Mouse (Mus musculus) forebrain, embryonic 12.5 days (tissue): ENCODE measurements around the gene Stac. TPM values are rescaled to one million over a fixed set of nuclear protein-coding genes. Genes with fewer than 3 reads are reported as not detected.

Experiments
- ATAC-seq: fragments of 200-750 bp; cut with Nextera tagmentation; 2 replicates; pipeline ENCODE4 v1.8.0; 2017; ENCODE audit warnings: moderate TSS enrichment; ENCODE audit not compliant: low FRiP score
- H3K27ac ChIP-seq: fragments of 300-500 bp; sonication (generic); 2 replicates; pipeline ENCODE4 v1.5.1; 2016; ENCODE audit warnings: mild to moderate bottlenecking
- H3K27me3 ChIP-seq: fragments of 300-500 bp; sonication (generic); 2 replicates; pipeline ENCODE4 v1.6.1; 2016; ENCODE audit warnings: mild to moderate bottlenecking
- H3K36me3 ChIP-seq: fragments of 300-500 bp; sonication (generic); replicated peaks from 2 replicates; pipeline ENCODE4 v1.6.1; 2016; ENCODE audit warnings: mild to moderate bottlenecking
- H3K4me1 ChIP-seq: fragments of 300-500 bp; sonication (generic); 2 replicates; pipeline ENCODE4 v1.6.1; 2016
- H3K4me2 ChIP-seq: fragments of 300-500 bp; sonication (generic); 2 replicates; pipeline ENCODE4 v1.6.1; 2016; ENCODE audit warnings: mild to moderate bottlenecking, moderate library complexity
- H3K4me3 ChIP-seq: fragments of 300-500 bp; sonication (generic); replicated peaks from 2 replicates; pipeline ENCODE4 v1.5.1; 2016; ENCODE audit warnings: mild to moderate bottlenecking
- H3K9ac ChIP-seq: fragments of 300-500 bp; sonication (generic); 2 replicates; pipeline ENCODE4 v1.6.1; 2016; ENCODE audit warnings: mild to moderate bottlenecking
- H3K9me3 ChIP-seq: fragments of 300-500 bp; sonication (generic); 2 replicates; pipeline ENCODE4 v1.6.1; 2016
- WGBS: fragments of 180-500 bp; shearing (Covaris S2); methylation state at CpG from one replicate; pipeline ENCODE4 v1.1.7; 2016; 5-methylcytosine and 5-hydroxymethylcytosine counted together
- polyA plus RNA-seq: library from polyadenylated mRNA; unstranded; fragments of >200 nt; fragmentation: Nextera tagmentation; extraction: Ambion mirVana; gene quantifications from 2 replicates; pipeline ENCODE4 v1.2.1, GENCODE M21; 2016

Gene Stac
- polyA plus RNA-seq, 1 experiment from 2014 or later, result 2.3 TPM

DNA sequence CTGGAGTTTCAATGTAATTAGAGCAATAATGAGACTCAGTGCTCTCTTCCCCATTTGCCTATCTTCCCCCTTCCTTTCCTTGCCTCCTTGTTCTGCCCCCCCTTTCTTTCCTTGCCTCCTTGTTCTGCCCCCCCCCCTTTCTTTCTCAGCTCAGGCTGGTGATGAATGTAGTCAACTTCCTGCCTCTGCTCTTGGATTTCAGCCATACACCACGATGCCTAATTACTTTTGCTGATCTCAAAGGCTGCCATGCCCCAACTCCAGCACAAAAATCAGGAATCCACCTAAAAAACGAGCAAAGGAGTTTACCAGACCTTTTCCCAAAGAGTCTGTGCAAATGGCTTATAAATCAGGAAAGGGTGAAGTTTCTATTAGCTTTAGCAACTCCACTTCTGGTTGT is 10.6 kb downstream of the Stac start:
- Histone ChIP-seq H3K4me1 (no peaks in the 10 kb centered on the region), H3K27ac (no peak overlapping the region), H3K36me3 (no peaks in the 10 kb centered on the region), H3K4me3 (no peak overlapping the region), H3K9ac (no peak overlapping the region), H3K9me3 (no peaks in the 10 kb centered on the region), H3K27me3 (no peaks in the 10 kb centered on the region), H3K4me2 (no peak overlapping the region)
- WGBS, result 48% methylated on average over 2 of the region's 2 CpGs
- ATAC-seq, result no peak

DNA sequence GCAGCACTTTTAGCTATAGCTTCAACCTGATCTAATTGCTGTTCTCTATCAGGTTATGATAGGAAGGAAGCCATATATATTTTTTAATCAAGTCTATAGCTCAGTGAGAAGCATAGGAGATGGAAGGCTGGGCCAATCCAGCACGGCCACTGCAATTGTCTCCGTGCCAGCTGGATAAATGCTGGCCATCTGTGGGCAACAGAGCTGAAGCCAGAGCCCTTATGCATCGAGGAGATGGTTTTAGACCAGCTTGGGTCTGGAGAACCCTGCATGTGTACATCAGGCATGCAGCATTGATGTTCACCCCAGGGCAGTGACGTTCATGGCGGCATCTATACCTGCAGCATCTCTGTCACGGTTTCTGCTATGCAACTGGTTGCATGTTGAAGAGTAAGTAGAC is 20.3 kb downstream of the Stac start:
- Histone ChIP-seq H3K4me1 (no peaks in the 10 kb centered on the region), H3K9me3 (no peaks in the 10 kb centered on the region), H3K27me3 (no peaks in the 10 kb centered on the region), H3K36me3 (no peaks in the 10 kb centered on the region), H3K9ac (no peak overlapping the region), H3K27ac (no peak overlapping the region), H3K4me2 (no peak overlapping the region), H3K4me3 (no peak overlapping the region)
- WGBS, result 87% methylated on average over 6 of the region's 6 CpGs
- no peak for ATAC-seq

DNA sequence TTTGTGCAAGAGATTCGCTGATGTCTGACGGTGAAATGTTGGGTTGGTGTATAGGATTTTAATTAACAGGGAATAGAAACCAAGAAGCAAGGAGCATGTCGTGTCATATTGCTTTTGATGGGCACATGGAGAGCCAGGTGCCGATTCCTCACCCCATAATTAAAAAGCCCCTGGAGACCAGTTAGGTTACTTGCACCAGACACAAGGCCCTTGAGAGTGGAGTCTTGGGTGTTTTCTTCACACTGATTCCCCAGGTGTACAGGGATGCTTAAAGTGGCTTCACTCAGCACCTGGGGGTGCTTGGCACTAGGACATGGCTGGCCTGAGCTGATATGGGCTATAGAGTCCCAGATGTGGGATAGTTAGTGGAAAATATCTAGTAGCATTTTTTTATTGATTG is 35.1 kb downstream of the Stac start:
- 89% methylated on average over 4 of the region's 4 CpGs for WGBS
- no peak overlapping the region for H3K9ac ChIP-seq
- no peaks in the 10 kb centered on the region for H3K27me3 ChIP-seq
- H3K4me2 ChIP-seq, result no peak overlapping the region
- H3K4me1 ChIP-seq, result no peaks in the 10 kb centered on the region; the same call in 1 of the 2 replicates
- H3K9me3 ChIP-seq, result no peaks in the 10 kb centered on the region
- H3K36me3 ChIP-seq, result no peaks in the 10 kb centered on the region
- no peak for ATAC-seq
- no peak overlapping the region for H3K4me3 ChIP-seq
- H3K27ac ChIP-seq, result no peak overlapping the region

DNA sequence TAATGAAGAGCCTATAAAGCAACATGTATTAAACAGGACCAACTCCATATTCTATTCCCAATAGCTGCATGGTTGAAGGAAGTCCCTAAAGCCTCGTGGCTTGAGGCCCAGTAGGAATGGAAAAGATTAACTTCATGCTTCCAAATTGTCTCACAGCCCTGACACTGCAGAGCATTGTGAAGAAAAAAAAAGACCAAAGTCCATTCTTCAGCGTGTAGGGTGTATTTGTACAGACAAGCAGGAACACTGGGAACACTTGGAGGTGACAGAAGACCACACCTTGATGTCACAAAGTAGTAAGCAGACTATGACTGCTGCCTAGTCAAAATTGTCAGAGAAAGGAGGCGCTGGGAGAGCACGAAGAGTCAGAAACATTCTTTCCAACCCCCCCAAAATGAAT is 45.9 kb downstream of the Stac start:
- Histone ChIP-seq H3K27ac (no peak overlapping the region), H3K4me1 (no peaks in the 10 kb centered on the region), H3K36me3 (no peaks in the 10 kb centered on the region), H3K27me3 (no peaks in the 10 kb centered on the region), H3K9ac (no peak overlapping the region), H3K4me3 (no peak overlapping the region), H3K4me2 (no peak overlapping the region), H3K9me3 (no peaks in the 10 kb centered on the region)
- no peak for ATAC-seq
- 73% methylated on average over 4 of the region's 4 CpGs for WGBS

DNA sequence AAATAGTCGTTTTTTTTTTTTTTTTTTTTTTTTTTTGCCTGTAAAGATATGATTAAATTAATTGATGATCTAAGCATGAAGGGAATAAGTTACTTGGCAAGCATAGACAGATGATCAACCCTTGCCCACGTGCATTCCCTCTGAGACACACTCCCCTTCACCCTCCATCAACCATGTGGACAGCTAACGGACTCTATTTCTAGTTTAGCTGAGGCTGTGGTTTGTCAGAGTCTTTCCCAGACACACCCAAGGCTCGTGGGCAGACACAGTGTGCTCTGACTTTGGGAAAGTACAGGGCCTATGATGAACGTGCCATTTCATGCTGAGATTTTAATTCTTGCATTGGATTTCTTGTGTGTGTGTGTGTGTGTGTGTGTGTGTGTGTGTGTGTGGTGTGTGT is 46.8 kb downstream of the Stac start:
- H3K27me3 ChIP-seq, result no peaks in the 10 kb centered on the region
- H3K27ac ChIP-seq, result no peak overlapping the region
- no peak for ATAC-seq
- H3K4me1 ChIP-seq, result no peaks in the 10 kb centered on the region
- WGBS, result 82% methylated on average over 5 of the region's 5 CpGs
- H3K9ac ChIP-seq, result no peak overlapping the region
- H3K9me3 ChIP-seq, result no peaks in the 10 kb centered on the region
- H3K4me2 ChIP-seq, result no peak overlapping the region
- H3K36me3 ChIP-seq, result no peaks in the 10 kb centered on the region
- no peak overlapping the region for H3K4me3 ChIP-seq

DNA sequence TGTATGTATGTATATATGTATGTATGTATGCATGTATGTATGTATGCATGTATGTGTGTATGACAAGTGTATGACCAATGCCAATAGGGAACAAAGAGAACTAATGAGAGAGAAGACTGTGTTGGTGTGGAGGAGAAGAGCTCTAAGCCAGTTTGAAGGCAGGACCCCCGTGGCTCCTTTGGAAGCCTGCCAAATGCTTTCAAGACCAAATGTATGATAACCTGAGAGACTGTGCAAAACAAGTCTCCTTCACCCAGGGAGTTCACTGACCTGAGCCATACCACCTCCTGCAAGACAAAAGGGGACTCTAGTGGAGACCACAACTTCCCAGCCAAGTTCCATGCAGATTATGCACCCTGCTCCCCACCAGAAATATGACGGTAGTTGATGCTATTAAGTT is 52.5 kb downstream of the Stac start:
- ATAC-seq, result no peak
- Histone ChIP-seq H3K9me3 (no peaks in the 10 kb centered on the region), H3K36me3 (no peaks in the 10 kb centered on the region), H3K4me3 (no peak overlapping the region), H3K9ac (no peak overlapping the region), H3K4me2 (no peak overlapping the region), H3K4me1 (0 out of 2 replicates have a peak, but pooled peaks cover 2% of the 10 kb centered on the region), H3K27ac (no peak overlapping the region), H3K27me3 (no peaks in the 10 kb centered on the region)
- WGBS, result 71% methylated on average over 2 of the region's 2 CpGs

DNA sequence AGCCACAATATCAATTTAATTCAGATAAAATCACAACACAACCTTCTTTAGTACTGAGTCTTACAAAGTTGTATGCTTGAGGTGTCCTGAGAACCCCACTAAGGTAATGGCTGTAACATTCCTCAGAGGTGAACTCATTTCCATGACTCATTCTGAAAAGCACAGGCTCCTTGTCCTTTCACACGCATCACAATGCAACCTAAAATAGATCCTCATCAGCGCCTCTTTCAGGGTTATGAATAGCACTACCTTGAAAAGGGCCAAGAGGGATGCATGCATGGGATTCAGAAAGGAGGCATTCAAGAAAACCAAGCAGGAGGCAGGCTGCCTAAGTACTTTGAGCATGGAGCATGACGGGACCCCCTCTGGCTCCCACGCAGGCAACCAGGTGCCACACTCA is 57.3 kb downstream of the Stac start:
- Histone ChIP-seq H3K36me3 (no peaks in the 10 kb centered on the region), H3K4me1 (0 out of 2 replicates have a peak, but pooled peaks cover under 1% of the 10 kb centered on the region), H3K4me3 (no peak overlapping the region), H3K9ac (no peak overlapping the region), H3K4me2 (no peak overlapping the region), H3K9me3 (no peaks in the 10 kb centered on the region), H3K27ac (no peak overlapping the region), H3K27me3 (no peaks in the 10 kb centered on the region)
- peak; percentile 74; the same call in 1 of the 2 replicates for ATAC-seq
- 22% methylated on average over 4 of the region's 4 CpGs for WGBS

DNA sequence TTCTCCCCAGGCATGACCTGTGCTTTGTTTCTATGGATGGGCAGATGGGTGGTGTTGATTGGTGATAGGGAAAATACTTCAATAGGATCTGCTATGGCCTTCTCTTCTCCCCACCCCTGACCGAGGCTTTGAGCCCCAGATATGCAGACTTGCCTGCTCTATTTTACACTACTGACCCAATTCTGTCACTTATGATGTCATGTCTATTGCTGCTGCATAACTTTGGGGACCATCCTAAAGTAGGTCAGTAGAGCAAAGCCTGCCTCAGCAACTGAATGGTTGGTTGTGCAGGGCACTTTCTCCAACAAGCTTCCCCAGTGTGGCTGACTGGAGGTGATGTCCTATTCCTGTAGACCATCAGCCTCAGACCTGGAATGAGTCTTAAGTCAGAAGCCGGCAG is 69.0 kb downstream of the Stac start:
- no peak overlapping the region for H3K27ac ChIP-seq
- H3K4me2 ChIP-seq, result no peak overlapping the region
- no peaks in the 10 kb centered on the region for H3K36me3 ChIP-seq
- WGBS, result 96% methylated on average over 2 of the region's 2 CpGs
- H3K9me3 ChIP-seq, result no peaks in the 10 kb centered on the region
- H3K4me1 ChIP-seq, result no peaks in the 10 kb centered on the region
- H3K4me3 ChIP-seq, result no peak overlapping the region
- ATAC-seq, result no peak
- no peak overlapping the region for H3K9ac ChIP-seq
- no peaks in the 10 kb centered on the region for H3K27me3 ChIP-seq

DNA sequence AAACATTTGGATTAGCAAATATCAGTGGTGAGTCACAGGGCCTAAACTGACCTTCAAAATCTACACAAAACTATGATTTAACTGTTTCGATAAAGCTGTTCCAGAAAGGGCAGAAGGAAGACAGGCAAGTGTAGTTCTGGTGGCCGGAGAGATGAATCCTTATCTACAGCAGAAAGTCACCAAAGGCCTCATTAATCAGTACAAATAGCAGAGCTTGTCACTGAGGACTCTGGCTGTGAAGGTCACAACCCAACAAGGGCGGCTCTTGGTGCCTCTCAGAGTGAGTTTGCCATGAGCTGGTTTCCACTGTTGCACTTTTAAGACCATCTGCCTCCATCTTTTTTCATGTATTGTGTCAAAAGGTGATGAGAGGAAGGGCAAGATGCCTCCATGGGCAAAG is 78.8 kb downstream of the Stac start:
- no peaks in the 10 kb centered on the region for H3K9me3 ChIP-seq
- H3K36me3 ChIP-seq, result no peaks in the 10 kb centered on the region
- no peaks in the 10 kb centered on the region for H3K4me1 ChIP-seq
- 91% methylated on average over 3 of the region's 3 CpGs for WGBS
- H3K9ac ChIP-seq, result no peak overlapping the region
- no peak for ATAC-seq
- no peaks in the 10 kb centered on the region for H3K27me3 ChIP-seq
- no peak overlapping the region for H3K4me3 ChIP-seq
- no peak overlapping the region for H3K4me2 ChIP-seq
- no peak overlapping the region for H3K27ac ChIP-seq

DNA sequence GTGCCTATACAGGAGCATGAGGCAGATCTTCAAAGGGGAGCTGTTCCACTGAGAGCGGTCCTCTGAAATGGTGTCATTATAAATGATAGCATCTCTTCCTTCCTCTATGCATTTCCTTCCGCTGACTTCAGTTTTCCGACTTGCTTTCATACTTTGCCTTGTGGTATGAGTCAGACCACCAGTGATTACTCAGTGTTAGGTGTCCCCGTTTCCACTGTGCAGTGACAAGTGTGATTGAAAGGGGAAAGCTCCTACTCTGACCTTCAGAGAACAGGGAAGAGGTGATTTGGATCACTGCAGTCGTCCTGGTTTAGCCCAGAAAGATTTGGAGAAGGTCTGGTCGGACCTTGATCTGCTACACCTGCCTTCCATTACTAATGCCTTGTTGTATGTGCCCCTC is 81.4 kb downstream of the Stac start:
- Histone ChIP-seq H3K27ac (no peak overlapping the region), H3K36me3 (no peaks in the 10 kb centered on the region), H3K4me1 (no peaks in the 10 kb centered on the region), H3K4me2 (no peak overlapping the region), H3K9me3 (no peaks in the 10 kb centered on the region), H3K4me3 (no peak overlapping the region), H3K9ac (no peak overlapping the region), H3K27me3 (no peaks in the 10 kb centered on the region)
- ATAC-seq, result no peak
- 77% methylated on average over 6 of the region's 6 CpGs for WGBS

DNA sequence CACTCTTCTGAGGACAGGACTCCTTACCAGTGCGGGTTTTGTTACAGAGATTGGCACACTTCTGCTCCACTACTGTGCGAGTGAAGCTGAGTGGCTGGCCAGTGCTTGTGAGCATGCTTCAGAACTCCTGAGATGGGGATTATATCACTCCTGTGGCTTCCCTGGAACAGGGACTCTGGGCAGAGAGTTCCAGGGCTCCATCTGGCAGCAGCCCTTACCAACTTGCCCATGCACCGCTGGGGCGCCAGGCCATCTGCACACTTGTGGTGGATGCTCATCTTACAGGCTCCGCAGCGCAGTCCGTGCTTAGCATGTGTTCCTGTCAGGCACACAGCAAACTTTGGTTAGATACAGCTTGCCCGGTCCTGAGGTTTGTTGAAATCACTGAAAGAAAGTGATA is 83.5 kb downstream of the Stac start:
- 90% methylated on average over 8 of the region's 8 CpGs for whole genome bisulfite sequencing
- ATAC-seq, result no peak
- Histone ChIP-seq H3K4me2 (no peak overlapping the region), H3K4me1 (no peaks in the 10 kb centered on the region), H3K27me3 (no peaks in the 10 kb centered on the region), H3K9ac (no peak overlapping the region), H3K36me3 (no peaks in the 10 kb centered on the region), H3K4me3 (no peak overlapping the region), H3K9me3 (no peaks in the 10 kb centered on the region), H3K27ac (no peak overlapping the region)

DNA sequence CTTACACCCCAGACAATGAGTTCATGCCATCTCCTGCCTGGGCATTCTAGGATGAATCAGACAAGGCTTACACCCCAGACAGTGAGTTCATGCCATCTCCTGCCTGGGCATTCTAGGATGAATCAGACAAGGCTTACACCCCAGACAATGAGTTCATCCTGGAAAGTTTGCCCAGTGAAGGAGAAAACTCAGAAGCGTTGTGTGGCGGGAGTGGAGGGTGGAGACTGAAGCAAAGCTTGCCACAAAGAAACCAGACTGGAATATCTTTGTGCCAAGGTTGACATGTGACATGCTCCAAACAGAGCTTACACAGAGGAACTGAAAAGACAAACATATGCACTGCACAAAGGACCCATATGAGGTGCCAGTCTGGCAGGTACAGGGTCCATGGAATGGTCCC is 102.6 kb downstream of the Stac start:
- no peak overlapping the region for H3K4me2 ChIP-seq
- H3K9ac ChIP-seq, result no peak overlapping the region
- H3K27me3 ChIP-seq, result no peaks in the 10 kb centered on the region
- no peaks in the 10 kb centered on the region for H3K36me3 ChIP-seq
- 95% methylated on average over 2 of the region's 2 CpGs for WGBS
- no peaks in the 10 kb centered on the region for H3K9me3 ChIP-seq
- H3K27ac ChIP-seq, result no peak overlapping the region
- no peak for ATAC-seq
- H3K4me3 ChIP-seq, result no peak overlapping the region
- no peaks in the 10 kb centered on the region for H3K4me1 ChIP-seq

DNA sequence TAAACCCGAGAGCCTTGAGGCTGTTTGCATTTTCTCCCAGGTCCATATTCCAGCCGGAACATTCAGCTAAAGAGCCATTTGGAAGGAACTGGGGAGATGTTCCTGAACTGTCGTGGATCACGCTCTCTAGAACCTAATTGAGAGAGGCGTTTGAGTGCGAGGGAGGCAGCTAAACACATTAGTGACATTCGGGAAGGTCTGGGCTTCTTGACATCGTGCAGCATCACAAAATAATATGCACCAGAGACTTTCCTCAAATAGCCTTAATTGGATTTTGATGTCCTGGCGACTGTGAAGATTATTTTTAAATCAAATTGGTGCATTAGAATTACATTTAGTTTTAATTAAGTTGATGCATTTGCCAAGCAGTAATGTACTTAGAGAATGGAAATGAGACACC is 111.4 kb downstream of the Stac start:
- H3K9ac ChIP-seq, result no peak overlapping the region
- no peaks in the 10 kb centered on the region for H3K36me3 ChIP-seq
- ATAC-seq, result no peak
- no peak overlapping the region for H3K4me2 ChIP-seq
- no peak overlapping the region for H3K27ac ChIP-seq
- H3K4me1 ChIP-seq, result no peaks in the 10 kb centered on the region
- H3K27me3 ChIP-seq, result no peaks in the 10 kb centered on the region
- H3K4me3 ChIP-seq, result no peak overlapping the region
- 73% methylated on average over 9 of the region's 9 CpGs for WGBS
- H3K9me3 ChIP-seq, result no peaks in the 10 kb centered on the region

DNA sequence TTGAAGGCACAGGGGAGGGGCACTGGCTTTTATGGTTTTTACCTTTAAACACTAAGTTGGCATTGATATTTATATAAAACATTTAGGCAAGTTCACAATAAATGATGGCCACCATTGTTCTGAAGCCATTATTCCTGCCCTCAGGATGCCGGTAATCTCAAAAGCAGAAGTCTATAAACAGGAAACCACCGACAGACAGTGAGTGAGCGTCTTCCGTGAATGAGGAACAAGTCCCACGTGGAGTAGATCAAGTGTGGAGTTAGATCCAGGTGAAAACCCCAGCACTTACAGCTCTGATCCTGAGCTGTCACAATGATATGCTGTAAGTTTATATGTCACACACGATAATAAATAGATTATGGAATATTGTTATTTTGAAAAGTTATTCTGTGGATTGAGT is 112.7 kb downstream of the Stac start:
- no peak for ATAC-seq
- 81% methylated on average over 6 of the region's 6 CpGs for WGBS

More for the DNA sequence above, 112.7 kb downstream of the Stac start:
- no peak overlapping the region for H3K9ac ChIP-seq
- no peaks in the 10 kb centered on the region for H3K36me3 ChIP-seq
- H3K4me1 ChIP-seq, result no peaks in the 10 kb centered on the region
- no peak overlapping the region for H3K4me2 ChIP-seq
- no peak overlapping the region for H3K27ac ChIP-seq
- H3K4me3 ChIP-seq, result no peak overlapping the region
- H3K27me3 ChIP-seq, result no peaks in the 10 kb centered on the region
- H3K9me3 ChIP-seq, result no peaks in the 10 kb centered on the region
